Mouse (Mus musculus) liver, adult 2 months (tissue): Measurements from ENCODE around the gene Gdf7.

Source experiments
- CTCF ChIP-seq: fragments of 200-500 bp; IDR thresholded peaks from 2 replicates; pipeline ENCODE4 v1.5.1; 2011; ENCODE audit warnings: low read depth, low read length, control low read depth
- POLR2A ChIP-seq: fragments of 200-500 bp; IDR thresholded peaks from 2 replicates; pipeline ENCODE4 v1.6.1; 2011; ENCODE audit warnings: low read length, control low read depth; ENCODE audit not compliant: insufficient read depth; ENCODE audit errors: extremely low read depth

DNA sequence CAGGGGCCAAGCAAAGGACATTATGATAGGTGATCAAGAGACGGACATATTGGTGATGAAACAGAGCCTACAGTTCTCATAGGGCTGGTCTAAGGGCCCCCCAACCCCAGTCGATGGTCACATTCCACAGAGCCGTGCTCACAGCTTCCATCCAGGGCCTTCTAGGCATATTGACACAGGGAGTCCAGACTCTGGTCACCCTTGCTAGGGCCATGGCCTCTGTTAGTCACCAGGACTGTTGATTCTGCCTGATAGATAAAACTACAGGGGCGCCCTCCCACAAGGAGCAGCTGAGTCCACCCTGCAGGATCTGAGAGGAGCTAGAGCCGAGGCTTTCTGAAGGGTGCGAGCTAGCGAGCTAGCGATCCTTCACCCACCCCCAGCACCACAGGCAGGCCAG lies 31.9 kb upstream of the Gdf7 start:
- no peak for TF ChIP-seq CTCF
- TF ChIP-seq POLR2A: no peak
